Mouse (Mus musculus): ENCODE data around the gene 2010111I01Rik. TPM values are rescaled to one million over a fixed set of nuclear protein-coding genes. Genes with fewer than 3 reads are reported as not detected.

2010111I01Rik gene
- polyA plus RNA-seq, 1 experiment = 26.6 TPM

DNA sequence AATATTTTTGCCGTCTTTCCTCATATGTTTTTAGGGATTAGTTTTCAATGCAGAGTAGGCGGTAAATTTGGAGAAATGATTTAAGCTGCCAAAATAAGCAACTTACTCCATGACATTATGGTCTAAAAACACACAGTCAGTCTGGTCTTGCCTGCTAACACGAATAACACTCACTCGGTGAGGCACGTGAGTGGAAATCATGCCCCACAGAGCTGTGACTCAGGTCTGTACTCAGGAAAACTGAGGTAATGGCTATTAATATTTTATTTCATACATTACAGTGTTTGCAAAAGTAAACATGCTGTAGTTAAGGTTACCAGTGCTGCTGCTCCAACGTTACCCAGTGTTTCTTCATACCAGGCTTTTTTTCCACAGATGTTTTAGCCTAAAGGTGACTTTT, 176.1 kb downstream of the 2010111I01Rik start:
- Histone ChIP-seq H3K4me3 (ENCODE audit: control insufficient read depth, low read depth, low read length) (no peak overlapping the region), H3K27me3 (ENCODE audit: control insufficient read depth, insufficient read depth, low read length) (no peaks in the 10 kb centered on the region), H3K36me3 (ENCODE audit: control insufficient read depth, insufficient read depth, low read length) (no peaks in the 10 kb centered on the region), H3K4me1 (ENCODE audit: control insufficient read depth, insufficient read depth, low read length) (no peaks in the 10 kb centered on the region), H3K27ac (ENCODE audit: control insufficient read depth, insufficient read depth, low read depth, low read length) (no peak overlapping the region)
- TF ChIP-seq CTCF (IDR thresholded peaks at IDR 0.05; ENCODE audit: control insufficient read depth, insufficient read depth, insufficient replicate concordance, low read depth, low read length) (no peak), POLR2A (IDR thresholded peaks at IDR 0.05; ENCODE audit: control insufficient read depth, low read depth, low read length) (no peak)

DNA sequence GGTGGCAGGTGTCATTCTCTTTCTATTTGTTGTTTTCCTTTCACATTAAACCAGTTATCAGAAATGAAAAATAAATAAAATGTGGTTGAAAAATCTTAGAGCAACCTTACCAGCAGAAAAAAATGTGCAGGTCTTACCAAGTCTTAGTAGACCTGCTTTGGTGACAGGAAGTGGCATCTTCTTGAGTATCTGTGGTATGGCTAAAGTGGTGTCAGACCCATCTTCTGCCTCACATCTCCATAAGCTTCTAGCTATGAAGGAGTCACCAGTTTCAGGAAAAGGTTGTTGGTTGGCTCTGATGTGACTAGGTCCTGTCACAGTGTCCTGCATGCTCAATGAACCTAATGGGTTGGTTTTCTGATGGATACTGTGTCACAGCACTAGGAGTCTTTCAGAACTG, 176.6 kb downstream of the 2010111I01Rik start:
- Histone ChIP-seq H3K4me3 (ENCODE audit: control insufficient read depth, low read depth, low read length) (no peak overlapping the region), H3K4me1 (ENCODE audit: control insufficient read depth, insufficient read depth, low read length) (no peaks in the 10 kb centered on the region), H3K27ac (ENCODE audit: control insufficient read depth, insufficient read depth, low read depth, low read length) (no peak overlapping the region), H3K36me3 (ENCODE audit: control insufficient read depth, insufficient read depth, low read length) (no peaks in the 10 kb centered on the region), H3K27me3 (ENCODE audit: control insufficient read depth, insufficient read depth, low read length) (no peaks in the 10 kb centered on the region)
- TF ChIP-seq CTCF (IDR thresholded peaks at IDR 0.05; ENCODE audit: control insufficient read depth, insufficient read depth, insufficient replicate concordance, low read depth, low read length) (no peak), POLR2A (IDR thresholded peaks at IDR 0.05; ENCODE audit: control insufficient read depth, low read depth, low read length) (no peak)

- Histone ChIP-seq H3K27me3 (ENCODE audit: control insufficient read depth, insufficient read depth, low read length) (no peaks in the 10 kb centered on the region), H3K4me1 (ENCODE audit: control insufficient read depth, insufficient read depth, low read length) (no peaks in the 10 kb centered on the region), H3K4me3 (ENCODE audit: control insufficient read depth, low read depth, low read length) (no peak overlapping the region), H3K36me3 (ENCODE audit: control insufficient read depth, insufficient read depth, low read length) (no peaks in the 10 kb centered on the region), H3K27ac (ENCODE audit: control insufficient read depth, insufficient read depth, low read depth, low read length) (no peak overlapping the region)
- TF ChIP-seq CTCF (IDR thresholded peaks at IDR 0.05; ENCODE audit: control insufficient read depth, insufficient read depth, insufficient replicate concordance, low read depth, low read length) (no peak), POLR2A (IDR thresholded peaks at IDR 0.05; ENCODE audit: control insufficient read depth, low read depth, low read length) (no peak)
Observed at GRCm38 (mm10) chr13:63146604-63147188, 182.0 kb downstream of the 2010111I01Rik start.

DNA sequence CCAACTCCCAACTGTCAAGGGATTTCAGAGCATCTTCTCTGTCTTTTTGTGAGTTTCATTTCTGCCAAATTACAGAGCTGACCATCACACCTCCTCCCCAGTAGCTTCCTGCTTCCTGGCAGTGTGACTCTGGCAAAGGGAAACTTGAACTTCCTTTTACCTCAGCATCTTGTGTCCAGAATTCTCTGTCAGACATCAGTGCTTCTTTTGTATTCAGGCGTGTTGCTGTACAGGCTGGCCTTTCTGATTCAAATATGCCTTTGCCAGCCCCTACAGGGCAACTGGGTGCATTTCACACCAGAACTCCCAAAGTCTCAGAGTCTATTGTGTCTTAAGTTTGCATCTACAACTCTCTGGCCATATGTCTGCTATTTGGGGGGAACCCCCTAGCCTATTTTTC, 183.5 kb downstream of the 2010111I01Rik start:
- Histone ChIP-seq H3K4me1 (ENCODE audit: control insufficient read depth, insufficient read depth, low read length) (no peaks in the 10 kb centered on the region), H3K36me3 (ENCODE audit: control insufficient read depth, insufficient read depth, low read length) (no peaks in the 10 kb centered on the region), H3K27ac (ENCODE audit: control insufficient read depth, insufficient read depth, low read depth, low read length) (no peak overlapping the region), H3K27me3 (ENCODE audit: control insufficient read depth, insufficient read depth, low read length) (no peaks in the 10 kb centered on the region), H3K4me3 (ENCODE audit: control insufficient read depth, low read depth, low read length) (no peak overlapping the region)
- TF ChIP-seq POLR2A (IDR thresholded peaks at IDR 0.05; ENCODE audit: control insufficient read depth, low read depth, low read length) = no peak
- TF ChIP-seq CTCF (IDR thresholded peaks at IDR 0.05; ENCODE audit: control insufficient read depth, insufficient read depth, insufficient replicate concordance, low read depth, low read length) = no peak

GRCm38 (mm10) chr13:63150470-63151020, 185.9 kb downstream of the 2010111I01Rik start:
- H3K36me3 ChIP-seq (ENCODE audit: control insufficient read depth, insufficient read depth, low read length) = no peaks in the 10 kb centered on the region
- no peak for TF ChIP-seq POLR2A (IDR thresholded peaks at IDR 0.05; ENCODE audit: control insufficient read depth, low read depth, low read length)
- no peak for TF ChIP-seq CTCF (IDR thresholded peaks at IDR 0.05; ENCODE audit: control insufficient read depth, insufficient read depth, insufficient replicate concordance, low read depth, low read length)
- no peak overlapping the region for H3K27ac ChIP-seq (ENCODE audit: control insufficient read depth, insufficient read depth, low read depth, low read length)
- no peak overlapping the region for H3K4me3 ChIP-seq (ENCODE audit: control insufficient read depth, low read depth, low read length)
- H3K4me1 ChIP-seq (ENCODE audit: control insufficient read depth, insufficient read depth, low read length) = no peaks in the 10 kb centered on the region
- no peaks in the 10 kb centered on the region for H3K27me3 ChIP-seq (ENCODE audit: control insufficient read depth, insufficient read depth, low read length)

GRCm38 (mm10) chr13:63151028-63151738, 186.5 kb downstream of the 2010111I01Rik start:
- Histone ChIP-seq H3K27me3 (ENCODE audit: control insufficient read depth, insufficient read depth, low read length) (no peaks in the 10 kb centered on the region), H3K36me3 (ENCODE audit: control insufficient read depth, insufficient read depth, low read length) (no peaks in the 10 kb centered on the region), H3K4me1 (ENCODE audit: control insufficient read depth, insufficient read depth, low read length) (no peaks in the 10 kb centered on the region), H3K27ac (ENCODE audit: control insufficient read depth, insufficient read depth, low read depth, low read length) (no peak overlapping the region), H3K4me3 (ENCODE audit: control insufficient read depth, low read depth, low read length) (no peak overlapping the region)
- TF ChIP-seq POLR2A (IDR thresholded peaks at IDR 0.05; ENCODE audit: control insufficient read depth, low read depth, low read length) (no peak), CTCF (IDR thresholded peaks at IDR 0.05; ENCODE audit: control insufficient read depth, insufficient read depth, insufficient replicate concordance, low read depth, low read length) (no peak)

GRCm38 (mm10) chr13:63152498-63152897, 187.8 kb downstream of the 2010111I01Rik start:
- H3K4me1 ChIP-seq (ENCODE audit: control insufficient read depth, insufficient read depth, low read length) = no peaks in the 10 kb centered on the region
- H3K27me3 ChIP-seq (ENCODE audit: control insufficient read depth, insufficient read depth, low read length) = no peaks in the 10 kb centered on the region
- H3K27ac ChIP-seq (ENCODE audit: control insufficient read depth, insufficient read depth, low read depth, low read length) = no peak overlapping the region
- no peaks in the 10 kb centered on the region for H3K36me3 ChIP-seq (ENCODE audit: control insufficient read depth, insufficient read depth, low read length)
- no peak overlapping the region for H3K4me3 ChIP-seq (ENCODE audit: control insufficient read depth, low read depth, low read length)
- TF ChIP-seq POLR2A (IDR thresholded peaks at IDR 0.05; ENCODE audit: control insufficient read depth, low read depth, low read length) (no peak), CTCF (IDR thresholded peaks at IDR 0.05; ENCODE audit: control insufficient read depth, insufficient read depth, insufficient replicate concordance, low read depth, low read length) (no peak)
